Mouse (Mus musculus) liver, adult 2 months (tissue): ENCODE results near the gene Phactr3. TPM values are rescaled to one million over a fixed set of nuclear protein-coding genes. Genes with fewer than 3 reads are reported as not detected.

Experiments used
- DNase-seq: peaks from one replicate; pipeline ENCODE4 v3.0.0-alpha.2; 2011; ENCODE audit warnings: low read depth, low spot score; ENCODE audit errors: extremely low read depth
- H3K27ac ChIP-seq: fragments of 200-500 bp; replicated peaks from 2 replicates; pipeline ENCODE4 v1.5.1; 2012; ENCODE audit warnings: low read depth, mild to moderate bottlenecking, control low read depth, inconsistent platforms, low read length; ENCODE audit not compliant: insufficient read depth
- H3K27me3 ChIP-seq: fragments of 200-500 bp; 2 replicates; pipeline ENCODE4 v1.6.1; 2012; ENCODE audit warnings: mild to moderate bottlenecking, moderate library complexity, low read length, inconsistent platforms; ENCODE audit not compliant: control insufficient read depth, insufficient read depth
- H3K36me3 ChIP-seq: fragments of 200-500 bp; 2 replicates; pipeline ENCODE4 v1.6.1; 2012; ENCODE audit warnings: low read length, inconsistent platforms; ENCODE audit not compliant: control insufficient read depth, insufficient read depth
- H3K4me1 ChIP-seq: fragments of 200-500 bp; 2 replicates; pipeline ENCODE4 v1.6.1; 2011; ENCODE audit warnings: low read length; ENCODE audit not compliant: control insufficient read depth, insufficient read depth
- H3K4me3 ChIP-seq: fragments of 200-500 bp; 2 replicates; pipeline ENCODE4 v1.5.1; 2011; ENCODE audit warnings: low read depth, mild to moderate bottlenecking, control low read depth, low read length, moderate library complexity; ENCODE audit not compliant: insufficient read depth
- H3K79me2 ChIP-seq: fragments of 200-500 bp; 2 replicates; pipeline ENCODE4 v1.6.1; 2012; ENCODE audit warnings: inconsistent platforms, mild to moderate bottlenecking, low read length, moderate library complexity; ENCODE audit not compliant: control insufficient read depth, insufficient read depth
- H3K9ac ChIP-seq: fragments of 200-500 bp; 2 replicates; pipeline ENCODE4 v1.6.1; 2012; ENCODE audit warnings: low read depth, mild to moderate bottlenecking, control low read depth, inconsistent platforms, low read length
- CTCF ChIP-seq: fragments of 200-500 bp; IDR thresholded peaks from 2 replicates; pipeline ENCODE4 v1.5.1; 2011; ENCODE audit warnings: low read depth, low read length, control low read depth
- POLR2A ChIP-seq: fragments of 200-500 bp; IDR thresholded peaks from 2 replicates; pipeline ENCODE4 v1.6.1; 2011; ENCODE audit warnings: low read length, control low read depth; ENCODE audit not compliant: insufficient read depth; ENCODE audit errors: extremely low read depth
- WGBS: fragments of 180-500 bp; shearing (Covaris S2); methylation state at CpG from one replicate; pipeline ENCODE4 v1.1.7; 2018; 5-methylcytosine and 5-hydroxymethylcytosine counted together
- polyA plus RNA-seq: library from polyadenylated mRNA; depleted of rRNA; stranded (reverse); fragments of >200 nt; gene quantifications from 2 replicates; pipeline ENCODE4 v1.2.3, GENCODE M21; 2012
- total RNA-seq: library from RNA; depleted of rRNA; stranded (reverse); fragments of >200 nt; gene quantifications from 2 replicates; pipeline ENCODE4 v1.2.3, GENCODE M21; 2014

Phactr3 gene
- total and polyA plus RNA-seq, 2 experiments: not detected

- DNase-seq: no peak
- WGBS: 63% methylated on average over 5 of the region's 5 CpGs
- Histone ChIP-seq H3K9ac (no peak overlapping the region), H3K79me2 (no peaks in the 10 kb centered on the region), H3K36me3 (no peaks in the 10 kb centered on the region), H3K4me3 (no peak overlapping the region), H3K27me3 (no peaks in the 10 kb centered on the region), H3K4me1 (no peaks in the 10 kb centered on the region), H3K27ac (no peak overlapping the region)
- no peak for TF ChIP-seq POLR2A
- no peak for TF ChIP-seq CTCF
Measured at GRCm38 (mm10) chr2:178154129-178154528, 35.4 kb downstream of the Phactr3 start.

GRCm38 (mm10) chr2:178154576-178154975 is 35.8 kb downstream of the Phactr3 start:
- H3K4me3 ChIP-seq: no peak overlapping the region
- H3K4me1 ChIP-seq: no peaks in the 10 kb centered on the region
- no peaks in the 10 kb centered on the region for H3K36me3 ChIP-seq
- TF ChIP-seq POLR2A: no peak
- no peak for TF ChIP-seq CTCF
- no peak for DNase-seq
- WGBS: 52% methylated on average over 4 of the region's 4 CpGs
- H3K9ac ChIP-seq: no peak overlapping the region
- H3K79me2 ChIP-seq: no peaks in the 10 kb centered on the region
- no peaks in the 10 kb centered on the region for H3K27me3 ChIP-seq
- no peak overlapping the region for H3K27ac ChIP-seq

- TF ChIP-seq CTCF (no peak), POLR2A (no peak)
Measured at GRCm38 (mm10) chr2:178155176-178155916, 36.6 kb downstream of the Phactr3 start.

GRCm38 (mm10) chr2:178155917-178156282 is 37.1 kb downstream of the Phactr3 start:
- no peaks in the 10 kb centered on the region for H3K36me3 ChIP-seq
- DNase-seq: no peak
- H3K4me3 ChIP-seq: no peak overlapping the region
- H3K9ac ChIP-seq: no peak overlapping the region
- H3K79me2 ChIP-seq: no peaks in the 10 kb centered on the region
- WGBS: 84% methylated on average over 1 of the region's 1 CpGs
- no peaks in the 10 kb centered on the region for H3K4me1 ChIP-seq
- no peak overlapping the region for H3K27ac ChIP-seq
- TF ChIP-seq POLR2A: no peak
- TF ChIP-seq CTCF: no peak
- H3K27me3 ChIP-seq: no peaks in the 10 kb centered on the region

More at GRCm38 (mm10) chr2:178155176-178155916, 36.6 kb downstream of the Phactr3 start:
- Histone ChIP-seq H3K4me3 (no peak overlapping the region), H3K36me3 (no peaks in the 10 kb centered on the region), H3K27me3 (no peaks in the 10 kb centered on the region), H3K4me1 (no peaks in the 10 kb centered on the region), H3K27ac (no peak overlapping the region), H3K79me2 (no peaks in the 10 kb centered on the region), H3K9ac (no peak overlapping the region)
- WGBS: 74% methylated on average over 8 of the region's 8 CpGs
- no peak for DNase-seq

GRCm38 (mm10) chr2:178158936-178159335 is 40.2 kb downstream of the Phactr3 start:
- H3K27ac ChIP-seq: no peak overlapping the region
- no peaks in the 10 kb centered on the region for H3K4me1 ChIP-seq
- WGBS: 81% methylated on average over 12 of the region's 12 CpGs
- no peaks in the 10 kb centered on the region for H3K79me2 ChIP-seq
- no peak for DNase-seq
- H3K27me3 ChIP-seq: peaks cover 3% of the 10 kb centered on the region
- no peak overlapping the region for H3K9ac ChIP-seq
- H3K4me3 ChIP-seq: no peak overlapping the region
- H3K36me3 ChIP-seq: no peaks in the 10 kb centered on the region
- TF ChIP-seq POLR2A: no peak
- no peak for TF ChIP-seq CTCF

GRCm38 (mm10) chr2:178163981-178164380 is 45.2 kb downstream of the Phactr3 start:
- no peaks in the 10 kb centered on the region for H3K36me3 ChIP-seq
- H3K9ac ChIP-seq: no peak overlapping the region
- no peak overlapping the region for H3K4me3 ChIP-seq
- DNase-seq: no peak
- WGBS: 87% methylated on average over 1 of the region's 1 CpGs
- no peaks in the 10 kb centered on the region for H3K79me2 ChIP-seq
- TF ChIP-seq CTCF: no peak
- TF ChIP-seq POLR2A: no peak
- H3K27ac ChIP-seq: no peak overlapping the region
- no peaks in the 10 kb centered on the region for H3K4me1 ChIP-seq
- peaks cover 3% of the 10 kb centered on the region for H3K27me3 ChIP-seq
